Mouse (Mus musculus) heart, adult 2 months (tissue): ENCODE results near the gene Reln.

ENCODE experiments used
- CTCF ChIP-seq: fragments of 200-600 bp; IDR thresholded peaks from 2 replicates; pipeline ENCODE4 v1.8.1; 2022; ENCODE audit warnings: antibody characterized with exemption, mild to moderate bottlenecking, moderate library complexity
- POLR2A ChIP-seq: fragments of 200-500 bp; IDR thresholded peaks from 2 replicates; pipeline ENCODE4 v1.6.1; 2011; ENCODE audit warnings: mild to moderate bottlenecking, low read depth, low read length, control low read depth; ENCODE audit not compliant: insufficient read depth

GRCm38 (mm10) chr5:22094043-22094442 lies 250.5 kb downstream of the Reln start:
- TF ChIP-seq POLR2A, result no peak
- TF ChIP-seq CTCF, result no peak
